Mouse (Mus musculus): ENCODE measurements around the gene Acad10. TPM values are rescaled to one million over a fixed set of nuclear protein-coding genes. Genes with fewer than 3 reads are reported as not detected.
"Not testable (repeated sequence)": the region's sequence is repeated elsewhere in the genome, so short reads cannot be mapped to it uniquely, and the experiment has no call there.

The Acad10 gene
- total RNA-seq, 2 experiments from 2014 or later, result 7.1 to 7.8 TPM

GRCm38 (mm10) chr5:121657656-121658055 is 2.7 kb downstream of the Acad10 start:
- not testable (repeated sequence) for DNase-seq

- DNase-seq, result not testable (repeated sequence)
These were observed 3.4 kb downstream of the Acad10 start for GRCm38 (mm10) chr5:121656866-121657265.

- no peak for DNase-seq
These were observed 5.8 kb downstream of the Acad10 start for GRCm38 (mm10) chr5:121654526-121654925.

DNA sequence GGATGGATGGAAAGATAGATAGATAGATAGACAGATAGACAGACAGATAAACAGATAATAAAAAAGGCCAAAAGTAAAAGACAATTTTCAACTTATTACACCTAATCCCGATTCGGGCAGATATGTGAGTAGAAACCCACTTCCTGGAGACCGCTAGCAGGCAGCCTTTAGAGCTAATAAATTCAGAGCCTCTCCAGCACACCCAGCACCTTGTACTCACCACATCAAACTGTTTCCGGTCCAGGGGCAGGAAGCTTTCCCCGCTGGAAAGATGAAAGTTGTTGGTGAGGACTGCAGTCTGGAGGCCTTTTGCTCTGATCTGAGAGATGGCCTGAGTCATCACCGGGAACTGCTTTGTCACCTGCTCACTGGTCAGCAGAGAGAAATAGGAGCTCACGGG is 11.2 kb downstream of the Acad10 start:
- no peak for DNase-seq

GRCm38 (mm10) chr5:121639601-121640000 is 20.7 kb downstream of the Acad10 start:
- DNase-seq, result no peak

GRCm38 (mm10) chr5:121637296-121637695 is 23.0 kb downstream of the Acad10 start:
- no peak for DNase-seq

DNA sequence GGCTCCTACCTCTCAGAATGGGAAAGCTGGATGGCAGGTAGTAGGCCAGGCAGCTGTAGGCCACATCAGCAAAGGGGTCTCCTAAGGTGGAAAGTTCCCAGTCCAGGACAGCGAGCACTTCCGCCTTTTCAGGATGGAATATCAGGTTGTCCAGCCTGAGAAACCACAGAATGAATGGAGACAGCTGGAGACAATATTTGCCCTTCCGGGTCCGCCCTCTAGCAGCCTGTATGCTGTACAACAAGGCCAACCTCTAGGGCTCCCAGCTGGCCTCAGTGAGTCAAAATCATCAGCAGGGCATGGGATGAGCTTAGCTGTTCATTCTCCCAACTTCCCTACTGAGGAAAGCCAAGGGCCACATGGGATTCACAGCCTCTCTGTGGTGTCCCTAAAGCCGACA is 25.6 kb downstream of the Acad10 start:
- DNase-seq, result no peak

DNA sequence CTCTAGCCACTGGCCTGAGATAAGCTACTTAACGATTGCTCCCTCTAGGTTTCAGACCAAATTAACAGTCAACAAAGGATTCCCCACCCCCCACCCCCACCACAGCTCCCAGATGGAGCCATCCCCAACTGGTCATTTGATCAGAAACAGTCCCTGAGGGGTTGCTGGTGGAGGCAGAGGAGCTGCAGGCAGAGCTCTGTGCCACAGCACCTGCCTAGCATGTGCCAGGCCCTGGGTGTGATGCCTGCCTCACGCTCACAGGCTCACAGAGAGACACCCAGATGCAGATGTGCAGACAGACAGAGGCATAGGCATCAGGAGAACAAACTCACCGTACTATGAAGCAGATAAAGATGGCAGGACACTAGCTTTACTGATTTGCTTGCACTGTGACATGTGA is 27.5 kb downstream of the Acad10 start:
- DNase-seq, result no peak

GRCm38 (mm10) chr5:121631106-121631647 is 29.1 kb downstream of the Acad10 start:
- DNase-seq, result peak; percentile 17

GRCm38 (mm10) chr5:121627871-121628270 is 32.4 kb downstream of the Acad10 start:
- peak; percentile 84 for DNase-seq

DNA sequence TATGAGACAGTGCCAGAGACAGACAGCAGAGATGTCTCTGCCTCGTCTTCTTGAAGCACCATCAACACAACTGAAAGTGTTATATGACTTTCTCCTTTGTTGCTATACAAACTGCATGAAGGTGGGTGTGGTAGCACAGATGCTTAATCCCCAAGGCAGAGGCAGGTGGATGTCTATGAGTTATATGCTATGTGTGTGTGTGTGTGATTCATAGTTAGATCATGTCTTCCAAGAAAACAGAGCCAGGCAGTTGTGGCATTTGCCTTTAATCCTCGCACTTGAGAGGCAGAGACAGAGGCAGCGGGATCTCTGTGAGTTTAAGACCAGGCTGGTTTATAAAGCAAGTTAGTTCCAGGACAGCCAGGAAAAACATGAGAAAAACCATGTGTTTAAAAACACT is 37.1 kb downstream of the Acad10 start:
- no peak for DNase-seq

GRCm38 (mm10) chr5:121621102-121621501 is 39.2 kb downstream of the Acad10 start:
- DNase-seq, result no peak

DNA sequence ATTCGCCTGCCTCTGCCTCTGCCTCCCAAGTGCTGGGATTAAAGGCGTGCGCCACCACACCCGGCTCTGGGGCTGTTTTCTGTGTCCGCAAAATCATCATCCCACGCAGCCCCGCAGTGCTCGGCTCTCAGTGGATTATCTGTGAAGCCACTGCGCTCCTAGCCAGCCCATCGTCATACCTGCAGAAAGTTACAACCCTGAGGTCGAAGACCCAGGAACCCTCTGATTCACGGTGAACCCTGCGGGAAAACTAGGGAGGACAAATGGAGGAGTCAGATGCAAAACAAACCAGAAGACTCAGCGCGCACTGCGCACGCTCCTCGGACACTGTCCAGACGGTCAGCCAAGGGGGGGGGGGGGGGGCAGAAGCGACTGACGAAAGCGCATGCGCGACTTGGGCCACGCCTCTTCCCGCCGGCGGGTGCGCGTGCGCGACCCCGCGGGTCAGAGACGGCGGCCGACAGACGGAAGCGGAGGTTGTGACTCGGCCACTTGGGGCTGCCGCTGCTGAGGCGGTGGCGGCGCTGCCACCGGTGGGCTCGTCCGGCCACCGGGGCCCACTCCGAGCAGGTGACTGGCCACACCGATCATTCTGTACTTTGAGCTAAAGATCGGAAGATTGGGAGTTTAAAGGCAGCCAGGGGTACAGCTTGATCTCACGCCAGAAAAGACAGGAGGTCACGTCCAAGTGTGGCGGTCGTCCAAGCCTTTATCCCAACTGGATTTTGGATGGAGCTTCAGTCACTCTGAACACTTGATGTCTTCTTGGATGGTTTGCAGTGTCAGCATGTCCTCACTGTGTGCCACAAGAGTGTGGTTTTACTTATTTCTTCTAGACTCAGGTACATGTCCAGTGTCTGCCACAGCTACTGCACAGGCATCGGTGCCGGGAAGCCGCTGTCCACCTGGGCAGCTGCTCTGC is 41.5 kb downstream of the Acad10 start, which contains the start of gene Acad12:
TSS of gene Acad12 (minus strand) at position 347 of the 922 bp plus-strand sequence.
- DNase-seq, result peak; percentile 87

DNA sequence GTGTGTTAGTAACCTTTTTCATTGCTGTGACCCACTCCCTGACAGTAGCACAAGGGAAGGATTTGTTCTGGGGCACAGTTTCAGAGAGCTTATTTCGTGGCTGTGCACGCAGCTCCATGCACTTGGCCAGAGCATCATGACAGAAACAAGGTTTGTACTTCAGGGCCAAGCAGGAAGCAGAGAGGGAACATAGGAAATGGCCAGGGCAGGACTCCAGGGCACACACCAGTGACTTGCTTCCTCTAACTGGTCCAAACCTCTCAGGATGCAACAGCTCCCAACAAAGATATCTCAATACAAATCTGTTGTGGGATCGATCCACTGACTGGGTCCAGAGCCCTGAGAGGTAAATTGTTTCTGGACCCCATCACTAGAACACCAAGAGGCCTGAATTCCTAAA is 45.4 kb downstream of the Acad10 start:
- not testable (repeated sequence) for DNase-seq

DNA sequence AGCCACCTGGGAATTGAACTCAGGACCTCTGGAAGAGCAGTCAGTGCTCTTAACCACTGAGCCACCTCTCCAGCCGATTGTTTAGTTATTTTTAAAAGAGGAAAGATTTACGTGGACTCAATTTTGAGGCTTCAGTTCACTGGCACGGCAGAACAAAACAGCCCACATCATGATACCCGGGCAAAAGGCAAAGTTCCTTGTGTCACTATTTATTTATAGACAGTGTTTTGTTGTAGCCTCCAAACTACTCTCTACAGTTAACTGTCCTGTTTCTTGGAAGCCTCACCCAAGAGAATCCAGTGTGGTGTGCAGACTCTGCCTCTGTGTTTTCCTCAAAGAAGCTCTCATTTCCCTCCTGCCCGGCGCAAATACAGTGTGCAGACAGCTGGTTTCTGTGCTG is 48.3 kb downstream of the Acad10 start:
- no peak for DNase-seq

DNA sequence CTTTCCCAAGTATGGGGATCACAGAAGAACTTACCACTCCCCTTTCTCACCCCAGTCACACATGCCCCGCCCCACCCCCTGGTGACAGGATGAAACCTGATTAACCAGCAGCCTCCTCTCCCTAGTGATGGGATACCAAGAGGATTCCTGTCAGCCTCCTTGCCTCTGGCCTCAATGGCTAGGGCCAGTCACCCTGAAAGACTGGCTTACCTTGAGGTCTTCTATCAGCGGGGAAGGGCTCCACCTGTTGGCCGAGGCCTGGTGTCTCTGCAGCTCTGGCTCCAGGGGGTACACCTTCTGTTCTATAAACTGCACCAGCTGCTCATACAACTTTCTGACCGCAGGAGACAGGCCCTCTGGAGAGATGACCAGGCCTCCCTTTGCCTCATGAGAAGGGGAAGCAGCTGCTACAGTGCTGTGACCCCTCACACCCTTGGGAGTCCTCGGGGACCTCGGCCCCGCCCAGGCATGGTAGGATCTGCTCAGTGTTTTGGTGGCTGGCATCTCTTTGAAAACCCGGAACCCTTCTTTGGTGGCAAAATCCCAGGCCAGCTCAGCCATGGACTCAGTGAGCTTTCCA is 50.7 kb downstream of the Acad10 start:
- not testable (repeated sequence) for DNase-seq

DNA sequence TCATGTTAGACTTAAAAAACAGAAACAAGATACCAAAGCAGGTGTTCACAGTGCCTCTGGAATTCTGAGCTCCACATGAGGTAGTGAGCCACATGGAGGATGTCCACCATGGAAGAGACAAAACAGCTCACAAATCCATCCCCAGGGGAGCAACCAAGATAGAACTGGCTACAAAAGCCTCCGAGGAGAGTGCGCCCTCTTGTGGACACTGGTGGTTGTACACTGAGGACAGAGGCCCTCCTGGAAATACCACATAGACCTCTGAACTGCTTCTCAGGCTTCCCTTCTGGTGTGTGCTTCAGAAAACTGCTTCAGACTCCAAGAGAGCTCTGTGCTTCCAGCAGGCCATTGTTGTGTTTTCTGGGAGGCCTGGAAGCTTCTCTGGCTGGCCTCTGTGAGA is 54.2 kb downstream of the Acad10 start:
- DNase-seq, result peak; percentile 89

DNA sequence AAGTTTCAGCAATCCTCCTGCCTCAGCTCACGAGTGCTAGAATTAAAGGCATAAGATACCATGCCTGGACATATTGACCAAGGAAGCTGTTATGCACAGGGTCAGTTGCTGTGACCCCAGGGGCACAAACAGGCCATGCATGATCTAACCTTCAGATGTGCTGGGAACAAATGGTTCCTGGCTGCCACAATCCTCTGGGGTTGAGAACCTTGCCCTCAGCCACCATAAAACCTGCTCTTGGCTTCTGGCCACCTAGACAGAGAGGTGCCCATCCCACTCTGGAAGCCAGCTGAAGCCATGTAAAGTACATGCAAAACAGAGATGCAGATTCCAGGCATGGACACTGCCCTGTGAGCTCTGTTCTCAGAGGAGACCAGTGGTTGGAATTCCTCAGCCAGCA is 56.5 kb downstream of the Acad10 start:
- DNase-seq, result not testable (repeated sequence)

- peak; percentile 95 for DNase-seq
These were observed 58.6 kb downstream of the Acad10 start for GRCm38 (mm10) chr5:121601547-121602299.

- peak; percentile 37 for DNase-seq
These were observed 61.3 kb downstream of the Acad10 start for GRCm38 (mm10) chr5:121598871-121599610.

DNA sequence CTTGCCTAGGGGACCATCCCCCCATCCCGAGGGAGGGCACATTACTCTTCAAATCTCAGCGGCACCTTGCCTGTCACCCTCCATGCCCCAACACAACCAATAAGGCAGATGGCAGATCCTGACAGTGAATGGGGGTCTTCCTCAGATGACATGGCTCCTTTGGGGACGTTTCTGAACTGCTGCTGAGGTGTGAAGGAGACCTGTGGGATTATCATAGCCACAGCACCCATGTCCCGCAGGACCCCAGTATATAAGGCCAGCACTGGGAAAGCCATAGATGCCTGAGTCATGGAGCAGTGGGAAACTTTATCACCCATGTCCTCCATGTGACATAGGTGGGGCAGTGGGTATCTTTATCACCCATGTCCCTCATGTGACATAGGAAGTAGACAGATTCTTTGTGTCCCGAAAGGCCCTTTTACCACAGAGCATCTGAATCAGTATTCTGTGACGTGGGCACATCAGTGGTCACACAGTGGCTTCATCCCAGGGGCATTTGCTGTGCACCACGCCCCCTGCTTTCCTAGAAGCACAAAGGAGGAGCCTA is 62.2 kb downstream of the Acad10 start:
- no peak for DNase-seq

- no peak for DNase-seq
These were observed 63.0 kb downstream of the Acad10 start for GRCm38 (mm10) chr5:121597332-121597731.
